ENCODE assay signal across 9 mouse cellular contexts in the genomic region with DNA sequence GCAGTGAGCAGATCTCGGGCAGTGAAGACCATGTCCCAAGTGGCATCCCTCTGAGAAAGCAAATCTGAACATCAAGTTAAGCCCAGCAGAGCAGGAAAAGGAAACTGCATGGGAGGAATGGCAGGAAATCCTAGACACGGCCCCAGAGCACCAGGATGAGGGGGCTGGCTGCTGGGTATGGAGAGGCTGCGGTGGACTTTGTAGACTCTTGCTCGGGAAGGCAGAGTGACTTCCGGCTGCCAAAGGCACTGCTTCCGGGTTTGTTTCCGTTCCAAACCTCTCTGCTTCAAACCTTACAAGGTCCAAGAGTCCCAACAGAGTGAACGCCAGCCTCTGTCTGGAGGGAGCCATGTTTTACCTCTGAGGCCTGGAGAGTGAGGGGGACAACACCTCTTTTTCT. TPM values are rescaled to one million over a fixed set of nuclear protein-coding genes. Genes with fewer than 3 reads are reported as not detected.
A peak's percentile ranks its signal among the peaks of the same experiment; 100 is the strongest.
DNase-seq lines count a peak whose midpoint lies in the region; ATAC-seq and TF ChIP-seq lines count a peak whose summit lies in the region.
"Had no signal": no experiment of that assay in that cellular context is flagged by ENCODE, and none has a peak within 500 bp of the region (broad histone marks: within the 10 kb centered on the region; RNA-seq: fewer than 3 reads in every experiment).

No protein-coding gene starts in this region.

- H3K4me1 ChIP-seq in intestine, embryonic 15.5 days (replicated peaks) = peaks cover 37% of the 10 kb centered on the region
- 0 out of 2 replicates have a peak, but pooled peaks cover 4% of the 10 kb centered on the region for H3K4me1 ChIP-seq in intestine, postnatal 0 days (replicated peaks; ENCODE audit: control insufficient read depth, insufficient read depth, low read length)
- peaks cover 32% of the 10 kb centered on the region for H3K4me1 ChIP-seq in bone marrow, adult 2 months (ENCODE audit: control insufficient read depth, insufficient read depth, low read length)
- peaks cover 65% of the 10 kb centered on the region for H3K4me1 ChIP-seq in liver, embryonic 16.5 days (ENCODE audit: control insufficient read depth, low read depth, low read length)

- H3K4me2 ChIP-seq in intestine, embryonic 15.5 days (replicated peaks) = no peak overlapping the region
- no peak overlapping the region for H3K4me2 ChIP-seq in intestine, postnatal 0 days (replicated peaks; ENCODE audit: low read depth)
- no peak overlapping the region for H3K4me2 ChIP-seq in liver, embryonic 16.5 days (ENCODE audit: low read depth, low read length)

- no peaks in the 10 kb centered on the region for H3K27me3 ChIP-seq in intestine, embryonic 15.5 days (replicated peaks)
- H3K27me3 ChIP-seq in intestine, postnatal 0 days (replicated peaks; ENCODE audit: control insufficient read depth, insufficient read depth, low read length) = no peaks in the 10 kb centered on the region
- no peaks in the 10 kb centered on the region for H3K27me3 ChIP-seq in liver, embryonic 16.5 days (ENCODE audit: control insufficient read depth, insufficient read depth, low read depth, low read length)

- no peaks in the 10 kb centered on the region for H3K9me3 ChIP-seq in intestine, embryonic 15.5 days
- H3K9me3 ChIP-seq in intestine, postnatal 0 days (ENCODE audit: control insufficient read depth) = no peaks in the 10 kb centered on the region
- no peaks in the 10 kb centered on the region for H3K9me3 ChIP-seq in liver, embryonic 16.5 days (replicated peaks; ENCODE audit: control insufficient read depth, low read length)

- no peak overlapping the region for H3K9ac ChIP-seq in intestine, embryonic 15.5 days
- H3K9ac ChIP-seq in intestine, postnatal 0 days (ENCODE audit: low read depth, low read length) = no peak overlapping the region
- H3K9ac ChIP-seq in liver, embryonic 16.5 days (ENCODE audit: low read depth, low read length) = no peak overlapping the region

- no peak for TF ChIP-seq POLR2A in bone marrow, adult 2 months (IDR thresholded peaks at IDR 0.05; ENCODE audit: borderline replicate concordance, control insufficient read depth, low read depth, low read length)

- no peak for TF ChIP-seq CTCF in intestine, postnatal 0 days (IDR thresholded peaks at IDR 0.05; ENCODE audit: low read depth)
- TF ChIP-seq CTCF in bone marrow, adult 2 months (IDR thresholded peaks at IDR 0.05; ENCODE audit: control insufficient read depth, insufficient read depth, low read length) = no peak

- no peak for DNase-seq in cerebellum, adult 11 months
- DNase-seq in urinary bladder, postnatal 14 days (ENCODE audit: low spot score) = no peak
- DNase-seq in embryo, embryonic 11 days = no peak

- peak overlapping the region; percentile 19; the same call in 1 of the 2 replicates for H3K27ac ChIP-seq in intestine, embryonic 15.5 days
- H3K27ac ChIP-seq in intestine, postnatal 0 days (ENCODE audit: low read depth, low read length) = no peak overlapping the region
- H3K27ac ChIP-seq in bone marrow, adult 2 months (ENCODE audit: control insufficient read depth, insufficient read depth, low read depth, low read length, poor library complexity) = 0 out of 2 replicates have a peak overlapping the region, but pooled peaks have one; percentile 12
- no peak overlapping the region for H3K27ac ChIP-seq in liver, embryonic 16.5 days (ENCODE audit: low read length)

- 76% methylated on average over 8 of the region's 8 CpGs for WGBS in intestine, embryonic 15.5 days
- WGBS in intestine, postnatal 0 days = 73% methylated on average over 8 of the region's 8 CpGs
- 22% methylated on average over 8 of the region's 8 CpGs for WGBS in bone marrow, adult 2 months
- 39% methylated on average over 8 of the region's 8 CpGs for WGBS in liver, embryonic 16.5 days (ENCODE audit: insufficient replicate concordance)

- H3K4me3 ChIP-seq in intestine, embryonic 15.5 days (replicated peaks) = no peak overlapping the region
- H3K4me3 ChIP-seq in intestine, postnatal 0 days (ENCODE audit: low read depth, low read length) = no peak overlapping the region
- H3K4me3 ChIP-seq in bone marrow, adult 2 months (replicated peaks; ENCODE audit: control insufficient read depth, low read depth, low read length) = no peak overlapping the region
- no peak overlapping the region for H3K4me3 ChIP-seq in liver, embryonic 16.5 days (ENCODE audit: low read depth, low read length)

- H3K36me3 ChIP-seq in intestine, embryonic 15.5 days = no peaks in the 10 kb centered on the region
- no peaks in the 10 kb centered on the region for H3K36me3 ChIP-seq in intestine, postnatal 0 days (ENCODE audit: control insufficient read depth, insufficient read depth)
- no peaks in the 10 kb centered on the region for H3K36me3 ChIP-seq in liver, embryonic 16.5 days (ENCODE audit: control insufficient read depth, insufficient read depth)

- no peak for ATAC-seq in intestine, embryonic 15.5 days
- ATAC-seq in intestine, postnatal 0 days = no peak
- peak; percentile 67 for ATAC-seq in inflammation-experienced regulatory T-cells, adult 6 months
- 0 out of 2 replicates have a peak, but pooled peaks have one; percentile 14 for ATAC-seq in liver, embryonic 16.5 days (ENCODE audit: low read depth)

RNA-seq across cellular contexts. Expression of gene Ggta1, which starts 16.2 kb away (rescaled TPM):
- 18.0 and 18.5 TPM in 2 replicates for polyA plus RNA-seq in intestine, embryonic 15.5 days (2015; fragmentation: Nextera tagmentation; extraction: Ambion mirVana)
- polyA plus RNA-seq in intestine, postnatal 0 days (2015; fragmentation: Nextera tagmentation; extraction: Ambion mirVana) = 6.4 and 7.0 TPM in 2 replicates
- 7.3 and 16.2 TPM in 2 replicates for polyA plus RNA-seq in bone marrow, adult 2 months (2011; ENCODE audit: insufficient read depth, insufficient read length, low replicate concordance, missing spikeins)
- 10 to 100 TPM; 17.5 to 19.2 (median 18.0) TPM for polyA plus RNA-seq in inflammation-experienced regulatory T-cells, adult 6 months (2017; shearing (Covaris generic))
- polyA plus RNA-seq in liver, embryonic 16.5 days (2015; fragmentation: Nextera tagmentation; extraction: Ambion mirVana) = 9.1 and 9.6 TPM in 2 replicates

RNA-seq across cellular contexts. Expression of gene 4930402F06Rik, which starts 49.8 kb away (rescaled TPM):
- polyA plus RNA-seq in intestine, embryonic 15.5 days (2015; fragmentation: Nextera tagmentation; extraction: Ambion mirVana) = not detected in 2 replicates
- polyA plus RNA-seq in intestine, postnatal 0 days (2015; fragmentation: Nextera tagmentation; extraction: Ambion mirVana) = not detected in 2 replicates
- not detected in 2 replicates for polyA plus RNA-seq in bone marrow, adult 2 months (2011; ENCODE audit: insufficient read depth, insufficient read length, low replicate concordance, missing spikeins)
- not detected for polyA plus RNA-seq in inflammation-experienced regulatory T-cells, adult 6 months (2017; shearing (Covaris generic))
- polyA plus RNA-seq in liver, embryonic 16.5 days (2015; fragmentation: Nextera tagmentation; extraction: Ambion mirVana) = not detected in 2 replicates
- polyA plus RNA-seq: stomach, embryonic 14.5 days had no signal

Comparison
In these comparisons a context has a peak if more than half of its experiments do, and no peak if none do; other contexts are left out.
1. H3K27ac ChIP-seq: peak in intestine, embryonic 15.5 days (single experiment) and bone marrow, adult 2 months (single experiment); none in intestine, postnatal 0 days (single experiment) and liver, embryonic 16.5 days (single experiment).
2. ATAC-seq: peak in inflammation-experienced regulatory T-cells, adult 6 months (single experiment) and liver, embryonic 16.5 days (single experiment); none in intestine, embryonic 15.5 days (single experiment) and intestine, postnatal 0 days (single experiment).